Mouse (Mus musculus) neural tube, embryonic 13.5 days (tissue): Measurements from ENCODE around the gene Gnmt. TPM values are rescaled to one million over a fixed set of nuclear protein-coding genes. Genes with fewer than 3 reads are reported as not detected.

Experiments used
- ATAC-seq: fragments of 200-750 bp; cut with Nextera tagmentation; 2 replicates; pipeline ENCODE4 v1.8.0; 2017; ENCODE audit warnings: low read depth, mild to moderate bottlenecking, moderate TSS enrichment, moderate library complexity
- H3K27ac ChIP-seq: fragments of 300-500 bp; sonication (generic); replicated peaks from 2 replicates; pipeline ENCODE4 v1.5.1; 2015; ENCODE audit warnings: moderate library complexity, mild to moderate bottlenecking, inconsistent platforms
- H3K27me3 ChIP-seq: fragments of 300-500 bp; sonication (generic); 2 replicates; pipeline ENCODE4 v1.6.1; 2015; ENCODE audit warnings: mild to moderate bottlenecking, inconsistent platforms
- H3K36me3 ChIP-seq: fragments of 300-500 bp; sonication (generic); 2 replicates; pipeline ENCODE4 v1.6.1; 2015; ENCODE audit warnings: mild to moderate bottlenecking, inconsistent platforms
- H3K4me1 ChIP-seq: fragments of 300-500 bp; sonication (generic); replicated peaks from 2 replicates; pipeline ENCODE4 v1.6.1; 2015; ENCODE audit warnings: inconsistent platforms
- H3K4me2 ChIP-seq: fragments of 300-500 bp; sonication (generic); 2 replicates; pipeline ENCODE4 v1.6.1; 2015; ENCODE audit warnings: inconsistent platforms, mild to moderate bottlenecking, moderate library complexity
- H3K4me3 ChIP-seq: fragments of 300-500 bp; sonication (generic); 2 replicates; pipeline ENCODE4 v1.5.1; 2015; ENCODE audit warnings: mild to moderate bottlenecking, inconsistent platforms
- H3K9ac ChIP-seq: fragments of 300-500 bp; sonication (generic); 2 replicates; pipeline ENCODE4 v1.6.1; 2015; ENCODE audit warnings: moderate library complexity, mild to moderate bottlenecking, inconsistent platforms
- H3K9me3 ChIP-seq: fragments of 300-500 bp; sonication (generic); 2 replicates; pipeline ENCODE4 v1.6.1; 2016; ENCODE audit warnings: inconsistent platforms
- WGBS: fragments of 180-500 bp; shearing (Covaris S2); methylation state at CpG from one replicate; pipeline ENCODE4 v1.1.7; 2015; 5-methylcytosine and 5-hydroxymethylcytosine counted together
- polyA plus RNA-seq: library from polyadenylated mRNA; unstranded; fragments of >200 nt; fragmentation: Nextera tagmentation; extraction: Ambion mirVana; gene quantifications from 2 replicates; pipeline ENCODE4 v1.2.1, GENCODE M21; 2015

Gene Gnmt
- polyA plus RNA-seq, 1 experiment from 2014 or later = 1.8 TPM

DNA sequence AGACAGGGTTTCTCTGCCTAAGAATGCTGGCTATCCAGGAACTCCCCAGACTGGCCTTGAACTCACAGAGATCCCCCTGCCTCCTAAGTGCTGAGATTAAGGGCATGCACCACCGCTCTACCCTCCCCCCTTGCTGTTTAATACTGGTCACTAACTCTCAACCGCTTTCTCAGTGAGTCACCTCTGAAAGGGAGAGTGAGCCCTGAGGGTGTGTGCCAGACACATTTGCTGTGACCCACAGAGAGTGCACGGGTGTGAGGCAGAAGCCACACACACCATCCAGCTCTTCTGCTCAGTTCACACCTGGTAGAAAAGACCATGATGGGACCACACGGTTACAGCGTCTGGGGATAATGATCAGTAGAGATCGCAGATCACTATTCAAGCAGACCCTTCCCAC lies 30.5 kb downstream of the Gnmt start:
- H3K4me1 ChIP-seq = peaks cover 27% of the 10 kb centered on the region
- H3K27me3 ChIP-seq = no peaks in the 10 kb centered on the region
- H3K36me3 ChIP-seq = peaks cover 42% of the 10 kb centered on the region
- H3K9ac ChIP-seq = no peak overlapping the region
- H3K9me3 ChIP-seq = no peaks in the 10 kb centered on the region
- H3K4me3 ChIP-seq = no peak overlapping the region
- H3K27ac ChIP-seq = no peak overlapping the region
- H3K4me2 ChIP-seq = no peak overlapping the region
- WGBS = 83% methylated on average over 6 of the region's 6 CpGs
- ATAC-seq = no peak

DNA sequence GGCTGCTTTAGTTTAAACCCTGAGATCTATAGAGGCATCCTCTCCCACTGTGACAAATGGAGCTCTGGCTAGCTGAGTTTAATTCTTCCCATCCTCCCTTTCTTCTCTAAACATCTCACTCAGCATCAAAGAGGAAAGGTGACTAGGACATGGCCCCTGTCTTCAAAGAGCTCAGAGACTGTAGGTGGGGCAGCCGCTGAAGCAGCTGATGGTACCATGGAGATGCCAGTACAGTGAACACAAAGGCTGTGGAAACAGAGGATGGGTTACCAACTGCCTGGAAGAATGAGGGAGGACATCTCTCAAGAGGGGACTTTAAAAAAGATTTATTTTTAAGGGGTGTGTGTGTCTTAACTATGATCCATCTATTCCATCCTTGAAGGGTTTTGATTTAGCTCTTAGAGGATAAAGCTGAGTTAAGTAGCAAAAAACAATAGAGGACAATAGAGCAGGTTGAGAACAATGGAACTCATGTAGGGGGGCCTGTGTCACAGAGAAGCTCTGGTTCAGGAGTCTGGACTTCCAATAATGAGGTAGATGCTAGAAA lies 34.4 kb downstream of the Gnmt start:
- Histone ChIP-seq H3K27ac (no peak overlapping the region), H3K27me3 (no peaks in the 10 kb centered on the region), H3K4me2 (no peak overlapping the region), H3K9me3 (no peaks in the 10 kb centered on the region), H3K36me3 (peaks cover 38% of the 10 kb centered on the region), H3K4me1 (no peaks in the 10 kb centered on the region), H3K4me3 (no peak overlapping the region), H3K9ac (no peak overlapping the region)
- 77% methylated on average over 1 of the region's 1 CpGs for WGBS
- no peak for ATAC-seq

DNA sequence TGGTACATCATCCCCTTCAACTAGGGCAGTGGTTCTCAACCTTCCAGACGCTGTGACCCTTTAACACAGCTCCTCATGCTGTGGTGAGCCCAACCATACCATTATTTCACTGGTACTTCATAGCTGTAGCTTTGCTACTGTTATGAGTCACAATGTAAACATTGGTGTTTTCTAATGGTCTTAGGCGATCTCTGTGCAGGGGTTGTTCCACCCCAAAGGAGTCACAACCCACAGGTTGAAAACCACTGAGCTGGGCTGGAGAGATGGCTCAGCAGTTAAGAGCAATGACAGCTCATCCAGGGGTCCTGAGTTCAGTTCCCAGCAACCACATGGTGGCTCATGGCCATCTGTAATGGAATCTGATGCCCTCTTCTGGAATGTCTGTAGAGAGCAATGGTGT lies 37.6 kb downstream of the Gnmt start:
- Histone ChIP-seq H3K4me1 (no peaks in the 10 kb centered on the region), H3K9me3 (no peaks in the 10 kb centered on the region), H3K27ac (no peak overlapping the region), H3K4me2 (no peak overlapping the region), H3K4me3 (no peak overlapping the region), H3K9ac (no peak overlapping the region), H3K27me3 (no peaks in the 10 kb centered on the region), H3K36me3 (peaks cover 32% of the 10 kb centered on the region)
- ATAC-seq = no peak
- 92% methylated on average over 2 of the region's 2 CpGs for whole genome bisulfite sequencing

DNA sequence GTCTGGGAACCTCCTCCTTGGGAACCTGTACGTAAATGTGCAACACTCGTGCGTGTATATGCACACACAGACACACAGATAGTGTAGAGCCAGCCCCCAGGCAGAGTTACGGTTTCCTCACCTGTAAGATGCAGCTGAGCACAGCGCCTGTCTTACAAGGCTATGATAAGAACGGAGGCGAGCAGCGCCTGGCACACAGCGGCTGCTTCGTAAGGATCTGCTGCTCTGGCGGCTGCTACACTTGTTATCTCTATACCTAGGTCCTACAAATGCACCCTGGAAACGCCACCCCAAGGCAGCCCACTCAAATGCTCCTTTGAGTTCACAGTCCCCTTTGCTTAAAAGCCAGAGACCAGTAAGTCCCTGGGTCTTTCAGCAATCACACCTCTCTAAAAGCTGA lies 38.3 kb downstream of the Gnmt start:
- H3K9me3 ChIP-seq = no peaks in the 10 kb centered on the region
- H3K27ac ChIP-seq = no peak overlapping the region
- no peaks in the 10 kb centered on the region for H3K4me1 ChIP-seq
- WGBS = 95% methylated on average over 12 of the region's 12 CpGs
- H3K27me3 ChIP-seq = no peaks in the 10 kb centered on the region
- peaks cover 32% of the 10 kb centered on the region for H3K36me3 ChIP-seq
- no peak overlapping the region for H3K4me2 ChIP-seq
- H3K9ac ChIP-seq = no peak overlapping the region
- no peak for ATAC-seq
- no peak overlapping the region for H3K4me3 ChIP-seq

DNA sequence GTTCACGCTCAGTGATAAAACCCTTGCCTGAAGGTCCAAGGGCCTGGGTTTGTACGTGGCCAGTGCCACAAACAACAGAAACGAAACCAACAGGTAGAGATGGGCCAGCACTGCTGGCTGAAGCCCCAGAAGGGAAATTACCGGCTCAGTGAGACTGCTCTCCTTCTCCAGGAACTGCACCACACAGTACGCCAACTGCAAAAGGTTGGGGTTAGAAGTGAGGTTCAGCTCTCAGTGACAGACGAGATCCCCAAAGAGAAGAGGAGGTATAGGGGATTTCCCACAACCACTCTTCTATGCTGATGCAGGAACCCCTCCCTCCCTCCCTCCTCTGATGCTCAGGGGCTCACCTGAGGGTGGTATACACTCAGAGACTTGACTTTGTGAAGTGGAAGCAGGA lies 43.1 kb downstream of the Gnmt start:
- Histone ChIP-seq H3K4me3 (no peak overlapping the region), H3K4me1 (peaks cover 10% of the 10 kb centered on the region), H3K4me2 (no peak overlapping the region), H3K9ac (no peak overlapping the region), H3K36me3 (peaks cover 59% of the 10 kb centered on the region), H3K9me3 (no peaks in the 10 kb centered on the region), H3K27me3 (no peaks in the 10 kb centered on the region), H3K27ac (no peak overlapping the region)
- ATAC-seq = no peak
- WGBS = 91% methylated on average over 6 of the region's 6 CpGs

DNA sequence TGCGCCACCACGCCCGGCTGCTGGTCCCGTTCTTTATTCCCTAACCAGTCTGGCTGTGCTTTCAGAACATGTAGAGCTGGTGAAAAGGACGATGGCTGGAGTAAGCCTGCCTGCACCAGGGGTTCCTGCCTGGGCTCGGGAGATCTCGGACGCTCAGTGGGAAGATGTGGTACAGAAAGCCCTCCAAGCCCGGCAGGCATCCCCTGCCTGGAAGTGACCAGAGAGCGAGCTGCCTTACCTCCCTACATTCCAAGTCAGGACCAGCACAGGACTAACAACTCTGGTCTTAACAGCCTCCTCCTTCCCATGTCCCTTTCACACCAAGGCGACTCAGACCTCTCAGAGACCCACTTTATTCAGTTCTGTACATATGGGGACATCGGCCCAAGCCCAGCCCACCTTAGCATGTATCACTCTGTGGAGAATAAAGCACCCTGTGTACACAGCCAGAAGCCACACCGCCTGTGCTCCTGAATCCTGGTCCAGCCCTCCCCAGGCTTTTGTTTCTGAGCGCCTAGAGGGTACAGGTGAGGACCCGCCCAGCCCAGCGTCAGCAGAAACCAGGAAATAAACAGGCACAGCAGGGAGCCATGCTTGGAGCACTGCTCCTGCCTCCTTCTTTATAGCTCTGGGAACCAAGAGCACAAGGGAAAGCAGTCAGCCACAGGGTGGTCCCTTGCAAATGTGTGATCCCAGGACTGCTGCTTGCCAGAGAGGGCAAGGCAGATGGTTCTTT lies 46.1 kb downstream of the Gnmt start:
- Histone ChIP-seq H3K4me2 (no peak overlapping the region), H3K9me3 (no peaks in the 10 kb centered on the region), H3K4me3 (no peak overlapping the region), H3K27me3 (no peaks in the 10 kb centered on the region), H3K9ac (no peak overlapping the region), H3K4me1 (peaks cover 29% of the 10 kb centered on the region), H3K27ac (no peak overlapping the region), H3K36me3 (peaks cover 59% of the 10 kb centered on the region)
- ATAC-seq = no peak
- 80% methylated on average over 16 of the region's 16 CpGs for WGBS

DNA sequence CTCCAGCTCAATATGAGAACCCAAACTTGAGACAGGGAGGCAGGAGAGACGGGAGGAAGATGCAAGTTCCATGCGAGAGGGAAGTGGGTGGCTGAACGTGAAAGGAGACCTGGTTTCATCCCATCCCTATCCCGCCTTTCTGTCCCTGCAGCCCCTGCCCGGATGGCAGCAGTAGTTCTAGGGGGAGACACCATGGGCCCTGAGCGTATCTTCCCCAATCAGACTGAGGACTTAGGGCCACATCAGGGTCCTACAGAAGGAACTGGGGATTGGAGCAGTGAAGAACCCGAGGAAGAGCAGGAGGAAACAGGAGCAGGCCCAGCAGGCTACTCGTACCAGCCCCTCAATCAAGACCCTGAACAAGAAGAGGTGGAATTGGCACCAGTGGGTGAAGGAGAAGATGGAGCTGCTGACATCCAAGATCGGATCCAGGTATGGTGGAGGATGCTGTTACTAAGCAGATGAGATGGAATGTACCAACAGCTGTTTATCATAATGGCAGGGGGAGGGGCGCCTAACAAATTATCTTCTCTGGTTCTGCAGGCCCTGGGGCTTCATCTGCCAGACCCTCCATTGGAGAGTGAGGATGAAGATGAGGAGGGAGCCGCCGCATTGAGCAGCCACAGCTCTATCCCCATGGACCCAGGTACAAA lies 47.4 kb downstream of the Gnmt start:
- H3K4me1 ChIP-seq = peaks cover 29% of the 10 kb centered on the region
- peak overlapping the region; percentile 78 for H3K9ac ChIP-seq
- H3K9me3 ChIP-seq = no peaks in the 10 kb centered on the region
- H3K36me3 ChIP-seq = peaks cover 59% of the 10 kb centered on the region
- H3K4me3 ChIP-seq = peak overlapping the region; percentile 69
- WGBS = 26% methylated on average over 12 of the region's 12 CpGs
- peak; percentile 1; the same call in 1 of the 2 replicates for ATAC-seq
- H3K27ac ChIP-seq = peak overlapping the region; percentile 82
- H3K27me3 ChIP-seq = no peaks in the 10 kb centered on the region
- H3K4me2 ChIP-seq = peak overlapping the region; percentile 94

DNA sequence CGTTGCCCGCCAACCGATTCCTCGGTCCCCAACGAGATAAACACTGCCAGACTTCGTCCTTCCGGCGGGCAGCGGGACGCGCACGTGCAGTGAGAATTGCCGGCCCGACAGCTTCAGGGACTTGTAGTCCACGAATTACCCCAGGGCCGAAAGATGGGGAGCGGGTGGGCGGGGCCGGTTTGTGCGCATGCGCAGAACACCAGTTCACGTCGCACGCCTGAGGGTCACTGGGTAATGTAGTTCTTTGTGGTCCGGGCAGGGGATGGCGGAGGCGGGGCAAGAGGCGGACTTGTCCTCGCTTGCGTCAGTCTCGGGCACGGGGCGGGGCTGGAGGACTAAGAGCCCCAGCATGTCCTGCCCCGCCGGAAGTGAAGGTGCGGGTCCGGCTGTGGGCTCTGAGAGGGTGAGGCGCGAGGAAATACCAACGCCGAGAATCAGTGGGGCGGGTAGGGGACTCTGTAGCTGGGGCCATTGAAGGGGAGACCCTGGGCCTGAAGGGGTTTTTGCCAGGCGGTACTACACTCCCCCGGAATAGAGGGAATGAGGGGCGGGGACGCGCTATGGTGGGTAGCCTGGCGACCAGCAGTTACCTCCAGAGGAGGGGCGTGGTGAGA lies 48.1 kb downstream of the Gnmt start, which contains the start of gene Klhdc3:
Gene Klhdc3, minus strand, starts transcription at position 155 of the 614 bp plus-strand sequence.
- peak within 1 kb of the TSS; percentile 80 for H3K9ac ChIP-seq

DNA sequence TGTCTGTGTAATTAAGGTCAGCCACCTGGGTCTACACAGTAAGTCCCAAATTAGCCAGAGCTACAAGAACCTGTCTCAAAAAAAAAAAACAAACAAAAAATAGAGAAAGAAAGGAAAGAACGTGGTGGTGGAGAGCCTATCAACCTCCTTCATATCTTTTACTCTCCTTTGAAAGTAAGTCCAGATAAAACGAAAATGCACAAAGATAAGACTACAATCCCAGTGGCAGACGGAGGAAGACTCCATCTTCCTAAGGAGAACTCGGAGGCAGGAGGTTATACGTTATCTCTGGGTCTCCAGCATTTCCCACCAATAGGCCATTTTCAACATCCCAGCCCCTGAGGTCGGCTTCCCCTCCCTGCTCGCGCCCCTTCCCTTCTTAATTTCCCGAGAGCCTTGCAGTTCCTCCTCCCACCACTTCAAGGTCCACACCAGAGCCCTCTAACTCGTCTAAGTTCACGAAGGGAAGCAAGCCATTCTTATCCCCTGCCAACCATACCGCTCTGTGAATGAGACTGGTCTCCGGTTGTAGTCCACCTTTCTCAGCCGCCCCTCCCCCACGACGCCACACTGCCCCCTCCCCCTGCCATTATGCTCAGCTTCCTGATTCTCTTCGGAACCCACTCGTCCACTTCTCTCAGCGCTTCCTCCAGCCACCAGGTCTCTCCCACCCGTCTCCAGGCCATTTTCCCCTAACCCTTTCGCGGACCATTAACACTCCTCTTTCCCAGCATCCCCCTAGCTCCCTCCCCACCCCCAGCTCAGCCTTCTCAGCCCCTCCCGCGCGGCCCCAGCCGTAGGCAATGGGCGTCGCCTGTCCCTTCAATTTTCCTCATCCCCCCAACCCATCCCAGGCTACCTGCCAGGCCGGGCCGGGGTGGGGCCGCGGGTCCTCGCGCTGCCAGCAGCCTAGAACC lies 48.9 kb downstream of the Gnmt start:
- Histone ChIP-seq H3K4me2 (peak overlapping the region; percentile 76), H3K9ac (peak overlapping the region; percentile 80), H3K4me1 (peaks cover 31% of the 10 kb centered on the region), H3K27me3 (no peaks in the 10 kb centered on the region), H3K36me3 (peaks cover 59% of the 10 kb centered on the region), H3K4me3 (peak overlapping the region; percentile 69), H3K27ac (peak overlapping the region; percentile 91), H3K9me3 (no peaks in the 10 kb centered on the region)
- WGBS = under 1% methylated on average over 34 of the region's 34 CpGs
- ATAC-seq = peak; percentile 48

More for the DNA sequence above, 48.1 kb downstream of the Gnmt start, which contains the start of gene Klhdc3:
- under 1% methylated on average over 49 of the region's 49 CpGs for WGBS
- Histone ChIP-seq H3K27me3 (no peaks in the 10 kb centered on the region), H3K4me2 (peak within 1 kb of the TSS; percentile 94), H3K36me3 (peaks cover 59% of the 10 kb centered on the region), H3K27ac (peak within 1 kb of the TSS; percentile 91), H3K4me3 (peak within 1 kb of the TSS; percentile 69), H3K4me1 (peaks cover 29% of the 10 kb centered on the region), H3K9me3 (no peaks in the 10 kb centered on the region)
- peak; percentile 97 for ATAC-seq

DNA sequence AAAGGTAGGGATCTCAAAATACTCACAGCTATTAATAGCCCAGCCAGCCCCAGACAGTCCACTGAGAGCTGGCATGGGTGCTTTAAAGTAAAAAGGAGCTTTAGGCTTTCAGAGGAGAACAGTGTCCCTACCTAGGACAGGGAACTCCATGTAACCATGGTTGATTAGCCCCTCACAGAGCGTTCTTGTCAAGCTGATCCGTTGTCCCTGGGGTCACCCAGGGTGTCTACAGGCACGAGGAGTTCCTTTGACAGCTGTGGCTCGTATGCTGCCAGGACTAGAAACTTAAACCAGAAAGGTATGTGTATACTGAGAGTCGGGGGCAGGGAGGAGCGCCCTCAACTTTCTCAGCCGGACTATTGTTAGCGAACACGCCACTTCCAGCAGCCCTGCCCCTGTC lies 50.1 kb downstream of the Gnmt start:
- Histone ChIP-seq H3K4me2 (peak overlapping the region; percentile 76), H3K9me3 (no peaks in the 10 kb centered on the region), H3K4me1 (peaks cover 39% of the 10 kb centered on the region), H3K4me3 (peak overlapping the region; percentile 69), H3K27me3 (no peaks in the 10 kb centered on the region), H3K27ac (no peak overlapping the region), H3K36me3 (peaks cover 53% of the 10 kb centered on the region), H3K9ac (peak overlapping the region; percentile 80)
- 69% methylated on average over 9 of the region's 9 CpGs for WGBS
- ATAC-seq = no peak

DNA sequence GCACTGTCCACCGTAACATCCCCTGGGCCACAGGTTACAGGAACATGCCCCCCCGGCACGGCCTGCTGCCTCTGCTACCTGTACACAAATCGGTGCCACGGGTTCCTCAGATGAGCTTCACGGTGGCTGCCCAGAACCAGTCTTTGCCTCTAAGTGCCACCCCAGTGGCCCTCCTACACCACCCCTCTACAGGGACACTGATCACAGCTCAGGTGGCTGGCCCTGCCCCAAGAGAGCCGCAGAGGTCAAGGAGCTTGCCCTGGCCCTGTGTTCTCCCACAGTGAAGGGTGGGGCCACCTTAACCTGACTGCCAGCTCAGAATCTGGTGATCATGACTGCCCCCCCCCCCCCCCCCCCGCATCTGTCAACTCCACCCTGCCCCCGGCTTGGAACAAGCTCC lies 50.6 kb downstream of the Gnmt start, which contains the start of gene Mea1:
Gene Mea1, plus strand, starts transcription at position 378 of the 400 bp plus-strand sequence.
- no peak for ATAC-seq
- H3K4me2 ChIP-seq = peak within 1 kb of the TSS; percentile 76
- peak within 1 kb of the TSS; percentile 91; the same call in 1 of the 2 replicates for H3K27ac ChIP-seq
- H3K36me3 ChIP-seq = peaks cover 48% of the 10 kb centered on the region
- peak within 1 kb of the TSS; percentile 80 for H3K9ac ChIP-seq
- H3K4me3 ChIP-seq = peak within 1 kb of the TSS; percentile 69
- no peaks in the 10 kb centered on the region for H3K27me3 ChIP-seq
- no peaks in the 10 kb centered on the region for H3K9me3 ChIP-seq
- H3K4me1 ChIP-seq = peaks cover 43% of the 10 kb centered on the region
- 88% methylated on average over 9 of the region's 9 CpGs for WGBS
